Mouse (Mus musculus): Measurements from ENCODE around the gene Kmo.

DNA sequence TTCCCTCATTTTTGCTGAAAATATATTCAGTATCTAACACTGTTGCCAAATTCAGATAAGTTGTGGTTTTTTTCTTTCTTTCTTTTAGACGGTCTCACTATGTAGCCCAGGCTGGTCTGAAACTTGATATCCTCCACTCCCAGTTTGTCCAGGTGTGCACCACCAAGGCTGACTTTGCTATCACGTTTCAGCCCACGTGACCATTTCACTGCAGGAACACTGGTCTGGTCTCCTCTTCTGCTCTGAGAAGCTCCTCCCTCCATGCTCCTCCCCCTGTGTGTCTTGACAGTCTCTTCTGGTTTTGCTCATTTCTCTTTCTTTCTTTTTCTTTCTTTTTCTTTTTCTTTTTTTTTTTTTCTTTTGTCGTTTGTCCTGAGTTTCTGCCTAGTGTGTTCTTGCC lies 79.6 kb downstream of the Kmo start:
- TF ChIP-seq CTCF (conservative IDR thresholded peaks at IDR 0.05; ENCODE audit: insufficient read depth, insufficient read length, low read depth, low read length) (no peak), POLR2A (IDR thresholded peaks at IDR 0.05; ENCODE audit: low read depth, low read length) (no peak)
